Mouse (Mus musculus) heart, embryonic 12.5 days (tissue): ENCODE data around the gene Pkp2. TPM values are rescaled to one million over a fixed set of nuclear protein-coding genes. Genes with fewer than 3 reads are reported as not detected.

ENCODE experiments used
- polyA plus RNA-seq: library from polyadenylated mRNA; unstranded; fragments of >200 nt; fragmentation: Nextera tagmentation; extraction: Ambion mirVana; gene quantifications from 2 replicates; pipeline ENCODE4 v1.2.1, GENCODE M21; 2016

Pkp2 gene
- polyA plus RNA-seq, 1 experiment from 2014 or later, result 131 TPM

Other genes starting within 250 kb of the Pkp2 start
- gene Yars2, start 89.6 kb downstream of the Pkp2 start, polyA plus RNA-seq, result 51.2 and 54.3 TPM in 2 replicates
- gene Dnm1l, start 145.6 kb downstream of the Pkp2 start, polyA plus RNA-seq, result 74.7 and 78.2 TPM in 2 replicates